In genomic region chr4:86413388-86413787, GRCm38 (mm10) we compare ENCODE assay signal across 18 mouse cellular contexts.
"Had no signal": no experiment of that assay in that cellular context is flagged by ENCODE, and none has a peak within 500 bp of the region (broad histone marks: within the 10 kb centered on the region; RNA-seq: fewer than 3 reads in every experiment).

No protein-coding gene starts in this region.

- H3K4me1 ChIP-seq: liver, embryonic 12.5 days had no signal

- H3K4me3 ChIP-seq: layer of hippocampus, adult 2 months; limb, embryonic 15.5 days; liver, embryonic 12.5 days; myocyte; stomach, embryonic 15.5 days had no signal

- H3K9me3 ChIP-seq: limb, embryonic 15.5 days; liver, embryonic 12.5 days; stomach, embryonic 15.5 days had no signal

- H3K27ac ChIP-seq: kidney, postnatal 0 days; layer of hippocampus, adult 2 months; limb, embryonic 15.5 days; liver, embryonic 12.5 days; stomach, embryonic 15.5 days had no signal

- DNase-seq: kidney, adult 11 months; kidney, adult 9 months; kidney, postnatal 36 days; left cerebral cortex, postnatal 4 days; lung, embryonic 14.5 days; lung, postnatal 10 days; lung, postnatal 4 days; retina, postnatal 1 day; right cerebral cortex, postnatal 14 days; thymus, adult 2 months; thymus, postnatal 25 days had no signal

- H3K27me3 ChIP-seq: limb, embryonic 15.5 days; liver, embryonic 12.5 days; stomach, embryonic 15.5 days had no signal

- ATAC-seq: liver, embryonic 12.5 days had no signal

- H3K9ac ChIP-seq: limb, embryonic 15.5 days; liver, embryonic 12.5 days; lung, embryonic 14.5 days; stomach, embryonic 15.5 days had no signal

- H3K36me3 ChIP-seq: liver, embryonic 12.5 days; stomach, embryonic 15.5 days had no signal

- H3K4me2 ChIP-seq: limb, embryonic 15.5 days; liver, embryonic 12.5 days; lung, embryonic 14.5 days; midbrain, embryonic 11.5 days; stomach, embryonic 15.5 days had no signal
